Mouse (Mus musculus): ENCODE results near the gene Hjurp.
"Not testable (repeated sequence)": the region's sequence is repeated elsewhere in the genome, so short reads cannot be mapped to it uniquely, and the experiment has no call there.

The Hjurp gene

GRCm38 (mm10) chr1:88240072-88240471 lies 37.4 kb downstream of the Hjurp start:
- no peak for DNase-seq (ENCODE audit: low spot score in 2 of 2)

- no peak for DNase-seq (ENCODE audit: low spot score in 2 of 2)
Measured at GRCm38 (mm10) chr1:88238771-88239170, 38.7 kb downstream of the Hjurp start.

GRCm38 (mm10) chr1:88237311-88237710 lies 40.1 kb downstream of the Hjurp start:
- no peak for DNase-seq (ENCODE audit: low spot score in 2 of 2)

- DNase-seq (ENCODE audit: low spot score in 2 of 2) = no peak
Measured at GRCm38 (mm10) chr1:88235894-88236415, 41.5 kb downstream of the Hjurp start.

GRCm38 (mm10) chr1:88235046-88235893 lies 42.2 kb downstream of the Hjurp start:
- no peak for DNase-seq (ENCODE audit: low spot score in 2 of 2)

GRCm38 (mm10) chr1:88234646-88235045 lies 42.8 kb downstream of the Hjurp start:
- no peak for DNase-seq (ENCODE audit: low spot score in 2 of 2)

GRCm38 (mm10) chr1:88234248-88234610 lies 43.2 kb downstream of the Hjurp start:
- DNase-seq (ENCODE audit: low spot score in 2 of 2) = no peak

GRCm38 (mm10) chr1:88233421-88234247 lies 43.8 kb downstream of the Hjurp start:
- no peak for DNase-seq (ENCODE audit: low spot score in 2 of 2)

- DNase-seq (ENCODE audit: low spot score in 2 of 2) = no peak
Measured at GRCm38 (mm10) chr1:88232664-88233380, 44.6 kb downstream of the Hjurp start.

- no peak for DNase-seq (ENCODE audit: low spot score in 2 of 2)
Measured at GRCm38 (mm10) chr1:88231803-88232499, 45.5 kb downstream of the Hjurp start.

GRCm38 (mm10) chr1:88230981-88231802 lies 46.2 kb downstream of the Hjurp start:
- DNase-seq (ENCODE audit: low spot score in 2 of 2) = no peak

GRCm38 (mm10) chr1:88230421-88230820 lies 47.0 kb downstream of the Hjurp start:
- DNase-seq (ENCODE audit: low spot score in 2 of 2) = no peak

- no peak for DNase-seq (ENCODE audit: low spot score in 2 of 2)
Measured at GRCm38 (mm10) chr1:88229986-88230385, 47.4 kb downstream of the Hjurp start.

GRCm38 (mm10) chr1:88229566-88229965 lies 47.9 kb downstream of the Hjurp start:
- DNase-seq (ENCODE audit: low spot score in 2 of 2) = no peak

- DNase-seq (ENCODE audit: low spot score in 2 of 2) = no peak
Measured at GRCm38 (mm10) chr1:88228121-88228520, 49.3 kb downstream of the Hjurp start.

GRCm38 (mm10) chr1:88227482-88227881 lies 50.0 kb downstream of the Hjurp start:
- no peak for DNase-seq (ENCODE audit: low spot score in 2 of 2)

- DNase-seq (ENCODE audit: low spot score in 2 of 2) = no peak
Measured at GRCm38 (mm10) chr1:88226670-88227379, 50.6 kb downstream of the Hjurp start, which contains the start of gene Mroh2a. Gene Mroh2a (plus strand): TSS chr1:88226986.

GRCm38 (mm10) chr1:88225741-88226140 lies 51.7 kb downstream of the Hjurp start:
- no peak for DNase-seq (ENCODE audit: low spot score in 2 of 2)

- DNase-seq (ENCODE audit: low spot score in 2 of 2) = not testable (repeated sequence)
Measured at GRCm38 (mm10) chr1:88225301-88225700, 52.1 kb downstream of the Hjurp start.

All from frontal cortex, postnatal 14 days (tissue).